Mouse (Mus musculus): ENCODE measurements around the gene Mosmo.
"Not testable (repeated sequence)": the region's sequence is repeated elsewhere in the genome, so short reads cannot be mapped to it uniquely, and the experiment has no call there.

Gene Mosmo

GRCm38 (mm10) chr7:120696331-120696730 lies 18.9 kb downstream of the Mosmo start:
- ATAC-seq (ENCODE audit: insufficient number of reproducible peaks, low FRiP score, low TSS enrichment), result no peak

DNA sequence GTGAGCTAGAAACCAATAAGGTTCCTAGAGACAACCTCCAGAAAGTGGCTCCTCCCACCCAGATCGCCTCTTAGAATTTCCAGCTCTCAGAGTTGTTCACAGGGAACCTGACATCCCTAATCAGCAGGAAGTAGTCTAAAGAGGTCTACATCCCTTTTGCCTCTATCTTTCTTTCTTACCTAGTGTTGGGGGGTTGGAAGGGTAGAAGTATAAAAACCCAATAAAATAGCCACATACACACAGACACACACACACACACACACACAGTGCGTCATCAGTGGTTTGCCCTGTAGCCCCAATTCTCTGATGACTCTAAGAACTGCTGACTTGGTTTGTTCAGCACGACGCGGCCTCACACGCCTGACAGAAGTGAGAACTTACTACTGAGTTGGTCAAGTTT lies 22.2 kb downstream of the Mosmo start:
- no peak for ATAC-seq (ENCODE audit: insufficient number of reproducible peaks, low FRiP score, low TSS enrichment)

DNA sequence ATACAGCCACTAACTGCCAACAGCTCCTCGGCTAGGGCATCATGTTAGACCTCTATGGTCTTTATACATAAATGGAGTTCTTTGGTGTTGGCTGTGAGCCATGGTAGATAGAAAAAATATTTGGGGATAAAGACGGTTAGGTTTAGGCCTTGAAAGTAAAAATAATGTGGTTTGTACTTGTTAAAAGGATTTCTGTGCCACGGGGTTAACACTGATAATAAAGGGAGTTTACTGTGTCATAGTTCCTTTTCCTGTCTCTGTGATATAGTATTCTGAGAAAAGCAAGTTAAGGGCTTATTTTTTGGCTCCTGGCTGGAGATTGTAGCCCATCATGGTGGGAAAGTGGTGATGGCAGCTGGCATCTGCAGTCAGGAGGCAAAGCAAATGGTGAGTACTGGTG lies 26.5 kb downstream of the Mosmo start:
- ATAC-seq (ENCODE audit: insufficient number of reproducible peaks, low FRiP score, low TSS enrichment), result no peak

DNA sequence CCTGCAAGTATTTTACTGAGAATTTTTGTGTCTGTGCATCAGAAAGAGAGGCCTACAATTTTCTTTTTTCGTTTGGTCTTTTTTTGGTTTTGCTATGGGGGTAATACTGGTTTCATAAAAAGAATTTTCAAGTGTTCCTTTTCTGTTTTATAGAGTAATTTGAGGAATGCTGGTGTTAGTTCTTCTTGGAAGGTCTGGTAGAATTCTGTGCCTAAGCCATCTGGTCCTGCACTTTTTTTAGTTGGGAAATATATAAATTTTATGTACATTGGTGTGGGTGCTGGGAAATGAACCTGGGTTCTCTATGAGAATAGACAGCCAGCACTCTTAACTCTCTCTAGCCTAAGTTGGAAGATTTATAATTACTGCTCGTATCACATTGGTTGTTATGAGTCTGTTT lies 34.7 kb downstream of the Mosmo start:
- ATAC-seq (ENCODE audit: insufficient number of reproducible peaks, low FRiP score, low TSS enrichment), result no peak

GRCm38 (mm10) chr7:120713225-120713624 lies 35.8 kb downstream of the Mosmo start:
- ATAC-seq (ENCODE audit: insufficient number of reproducible peaks, low FRiP score, low TSS enrichment), result no peak

DNA sequence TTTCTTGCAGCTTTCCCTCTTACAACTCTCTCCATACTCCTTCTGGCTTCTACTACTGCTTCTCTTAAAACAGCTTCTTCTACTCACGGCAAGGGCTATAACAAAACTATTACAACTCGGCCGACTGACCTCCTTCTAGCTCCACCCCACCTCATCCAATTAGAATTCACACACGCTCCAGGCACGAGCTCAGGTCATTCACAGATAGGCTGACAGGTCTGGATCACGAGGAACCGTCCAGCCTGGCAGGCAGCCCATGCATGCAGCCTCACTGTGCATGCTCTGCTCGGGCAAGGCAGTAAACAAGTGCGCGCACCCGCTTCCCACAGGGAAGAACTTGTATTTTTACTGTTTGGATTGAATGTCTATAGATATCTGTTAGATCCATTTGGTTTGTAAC lies 36.5 kb downstream of the Mosmo start:
- not testable (repeated sequence) for ATAC-seq (ENCODE audit: insufficient number of reproducible peaks, low FRiP score, low TSS enrichment)

DNA sequence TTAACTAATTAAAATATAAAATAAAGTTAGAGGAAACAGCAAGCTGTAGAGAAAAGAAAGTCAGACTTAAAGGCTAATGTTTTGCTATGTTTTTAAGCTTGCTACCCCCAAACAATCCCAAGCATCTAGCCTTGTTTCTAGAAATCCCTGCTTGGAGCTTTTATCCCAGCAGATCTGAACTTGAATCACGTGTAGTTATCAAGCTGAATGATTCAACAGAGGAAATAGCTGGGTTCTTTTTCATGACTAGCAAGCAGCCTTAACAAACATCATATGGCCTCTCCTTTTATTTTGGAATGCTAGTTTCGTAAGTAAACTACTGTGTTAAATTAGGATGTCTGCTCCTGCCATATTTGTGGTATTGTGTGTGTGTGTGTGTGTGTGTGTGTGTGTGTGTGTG lies 39.8 kb downstream of the Mosmo start:
- ATAC-seq (ENCODE audit: insufficient number of reproducible peaks, low FRiP score, low TSS enrichment), result no peak

DNA sequence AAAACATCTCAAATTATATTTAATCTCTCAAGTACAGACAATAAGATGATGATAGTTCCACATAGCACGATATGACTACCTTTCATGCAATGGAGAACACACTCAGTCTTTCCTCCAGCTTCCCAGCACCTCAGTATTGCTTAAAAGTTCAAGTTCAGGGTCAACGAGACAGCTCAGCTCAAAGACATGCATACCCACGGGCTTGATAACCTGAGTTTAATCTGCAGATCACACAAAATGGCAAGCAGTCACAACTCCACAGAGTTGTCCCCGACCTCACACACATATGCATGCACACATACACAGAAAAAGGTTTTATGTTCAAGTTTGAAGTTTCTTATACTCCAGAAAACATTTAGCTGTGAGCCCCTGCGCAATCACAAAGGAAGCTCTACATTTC lies 43.6 kb downstream of the Mosmo start:
- no peak for ATAC-seq (ENCODE audit: insufficient number of reproducible peaks, low FRiP score, low TSS enrichment)

GRCm38 (mm10) chr7:120721456-120721855 lies 44.0 kb downstream of the Mosmo start:
- no peak for ATAC-seq (ENCODE audit: insufficient number of reproducible peaks, low FRiP score, low TSS enrichment)

DNA sequence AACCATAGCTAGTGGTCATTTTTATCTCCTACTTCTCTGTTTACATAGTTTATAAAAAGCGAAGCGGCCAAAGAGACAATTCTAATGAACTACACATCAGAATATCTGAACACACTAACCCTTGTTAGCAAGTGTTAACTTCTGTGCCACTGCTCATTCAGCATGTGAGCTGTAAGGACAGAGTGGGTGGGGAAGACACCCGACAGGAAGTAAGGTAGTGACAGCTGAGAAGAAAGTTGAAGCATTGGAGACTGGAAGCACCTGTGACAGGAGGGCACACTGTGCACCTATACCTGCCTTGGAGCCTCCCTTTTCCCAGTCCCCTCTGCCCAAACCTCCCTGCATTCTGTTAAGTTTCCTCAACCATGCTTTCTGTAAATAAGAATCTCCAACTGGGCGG lies 44.6 kb downstream of the Mosmo start:
- ATAC-seq (ENCODE audit: insufficient number of reproducible peaks, low FRiP score, low TSS enrichment), result no peak

- no peak for ATAC-seq (ENCODE audit: insufficient number of reproducible peaks, low FRiP score, low TSS enrichment)
These were observed 45.4 kb downstream of the Mosmo start for GRCm38 (mm10) chr7:120722839-120723278.

DNA sequence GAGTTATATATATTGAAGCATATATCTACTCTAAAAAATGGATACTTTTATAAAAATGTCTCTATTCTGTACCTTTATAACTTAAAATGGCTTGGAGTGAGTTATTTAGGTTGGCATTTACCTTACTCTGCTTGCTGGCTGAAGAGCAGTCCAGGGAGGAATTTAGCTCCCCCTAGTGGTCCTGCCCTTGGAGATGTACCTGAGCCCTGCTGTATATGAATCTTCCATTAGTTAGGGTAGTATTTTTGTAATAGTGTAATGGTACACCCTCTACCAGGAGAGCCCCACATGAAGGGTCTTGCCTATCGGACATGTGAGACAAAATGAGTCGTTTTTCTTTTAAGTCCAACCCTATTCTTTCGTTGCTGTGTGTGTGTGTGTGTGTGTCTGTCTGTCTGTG lies 50.2 kb downstream of the Mosmo start:
- ATAC-seq (ENCODE audit: insufficient number of reproducible peaks, low FRiP score, low TSS enrichment), result no peak

DNA sequence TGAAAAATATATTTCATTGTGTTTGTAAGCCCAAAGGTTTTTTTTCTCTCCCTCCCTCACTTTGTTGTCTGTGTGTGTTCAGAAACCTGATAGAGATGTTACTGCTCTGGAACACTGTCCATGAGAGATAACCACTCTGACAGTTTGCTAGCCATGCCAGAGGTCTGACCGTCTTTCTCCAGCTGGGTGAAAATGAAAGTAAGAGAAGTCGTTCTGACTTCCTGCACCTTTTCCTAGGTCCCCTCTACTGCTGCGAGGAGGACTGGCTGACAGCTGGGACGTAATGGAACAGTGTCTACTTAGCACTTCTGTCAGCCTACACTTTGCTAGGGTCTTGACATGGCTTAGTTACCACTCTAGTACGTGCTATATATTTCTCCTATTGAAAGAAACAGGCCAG lies 52.2 kb downstream of the Mosmo start:
- no peak for ATAC-seq (ENCODE audit: insufficient number of reproducible peaks, low FRiP score, low TSS enrichment)

- no peak for ATAC-seq (ENCODE audit: insufficient number of reproducible peaks, low FRiP score, low TSS enrichment)
These were observed 55.5 kb downstream of the Mosmo start for GRCm38 (mm10) chr7:120732906-120733305.

GRCm38 (mm10) chr7:120739018-120739417 lies 61.6 kb downstream of the Mosmo start, which contains the start of gene Vwa3a:
TSS of gene Vwa3a (plus strand) at chr7:120739318.
- no peak for ATAC-seq (ENCODE audit: insufficient number of reproducible peaks, low FRiP score, low TSS enrichment)

GRCm38 (mm10) chr7:120739558-120740101 lies 62.2 kb downstream of the Mosmo start:
- ATAC-seq (ENCODE audit: insufficient number of reproducible peaks, low FRiP score, low TSS enrichment), result no peak

DNA sequence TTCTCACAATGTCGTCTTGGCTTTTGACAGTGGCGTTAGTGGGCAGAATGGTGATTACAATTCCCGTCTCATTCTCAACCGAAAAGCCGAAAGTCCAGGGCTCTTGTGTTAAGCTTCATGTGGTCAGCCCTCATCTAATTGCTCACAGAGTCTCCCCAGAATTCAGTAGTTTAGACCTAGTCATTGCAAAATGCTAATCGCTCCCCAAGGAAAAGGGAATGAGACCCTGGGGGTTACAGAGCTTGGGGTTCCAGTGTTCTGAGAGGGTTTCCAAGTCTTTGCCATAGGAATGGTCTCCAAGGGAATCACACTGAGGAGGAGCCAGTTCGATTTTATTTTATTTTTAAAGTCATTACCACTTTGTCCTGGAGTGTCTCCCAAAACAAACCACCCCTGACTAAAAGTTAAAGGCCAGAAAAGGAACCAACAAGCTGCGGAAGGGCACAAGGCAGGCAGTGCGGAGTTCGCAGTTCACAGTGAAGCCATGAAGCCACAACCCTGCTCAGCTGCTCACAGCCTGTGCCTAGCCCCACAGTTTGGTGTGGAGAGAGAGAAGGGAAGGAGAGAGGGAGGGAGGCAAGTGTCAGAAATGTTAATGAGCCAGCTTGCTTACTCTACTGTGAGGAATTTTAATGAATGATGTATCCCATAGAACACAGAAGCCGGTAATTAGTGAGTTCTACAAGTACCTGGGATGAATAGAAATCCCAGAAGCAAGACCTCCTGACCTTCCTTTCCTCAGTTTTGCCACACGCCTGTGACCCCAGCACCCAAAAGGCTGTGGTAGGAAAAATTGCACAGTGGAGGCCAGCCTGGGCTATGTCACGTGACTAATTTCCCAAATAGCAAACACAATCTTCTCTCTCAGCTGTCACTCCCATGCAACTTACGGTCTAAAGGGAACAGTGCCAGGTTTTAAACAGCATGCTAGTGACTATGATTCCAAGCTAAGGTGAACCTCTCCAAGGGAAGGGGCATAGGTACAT lies 66.2 kb downstream of the Mosmo start:
- no peak for ATAC-seq (ENCODE audit: insufficient number of reproducible peaks, low FRiP score, low TSS enrichment)

DNA sequence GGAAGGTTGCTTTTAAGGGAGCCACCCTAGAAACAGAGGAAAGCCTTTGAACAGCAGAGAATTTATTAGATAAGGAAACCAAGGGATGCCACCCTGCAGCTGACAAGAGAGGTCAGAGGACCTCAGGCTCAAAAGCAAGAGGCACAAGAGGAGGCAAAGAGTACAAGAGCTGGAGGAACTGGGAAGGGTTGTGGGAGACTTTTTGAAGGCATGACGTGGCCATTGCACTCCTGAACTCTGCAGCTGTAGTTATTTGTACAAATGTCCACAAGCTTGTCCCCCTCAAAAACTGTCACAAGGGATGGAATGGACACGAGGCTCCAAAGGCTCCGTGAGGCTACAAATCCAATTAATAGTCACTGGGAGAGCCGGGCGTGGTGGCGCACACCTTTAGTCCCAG lies 67.2 kb downstream of the Mosmo start:
- no peak for ATAC-seq (ENCODE audit: insufficient number of reproducible peaks, low FRiP score, low TSS enrichment)

DNA sequence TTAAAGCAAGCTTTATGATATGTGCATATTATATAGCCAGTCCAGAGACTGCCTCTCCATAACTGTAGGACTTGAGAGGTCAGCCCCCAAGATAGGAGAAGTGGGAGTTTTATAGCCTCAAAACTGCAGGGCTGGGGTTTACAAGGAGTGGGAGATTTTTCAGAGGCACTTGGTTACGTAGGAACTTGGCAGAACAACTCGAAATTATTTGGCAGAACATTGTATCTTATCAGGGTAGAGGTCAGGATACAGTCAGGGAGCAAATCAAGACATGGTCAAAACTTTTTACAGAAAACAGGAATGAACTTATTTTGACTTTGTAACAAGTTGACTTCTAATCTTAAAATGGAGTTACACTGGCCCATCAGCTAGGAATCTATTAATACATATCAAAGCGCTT lies 68.6 kb downstream of the Mosmo start:
- no peak for ATAC-seq (ENCODE audit: insufficient number of reproducible peaks, low FRiP score, low TSS enrichment)

DNA sequence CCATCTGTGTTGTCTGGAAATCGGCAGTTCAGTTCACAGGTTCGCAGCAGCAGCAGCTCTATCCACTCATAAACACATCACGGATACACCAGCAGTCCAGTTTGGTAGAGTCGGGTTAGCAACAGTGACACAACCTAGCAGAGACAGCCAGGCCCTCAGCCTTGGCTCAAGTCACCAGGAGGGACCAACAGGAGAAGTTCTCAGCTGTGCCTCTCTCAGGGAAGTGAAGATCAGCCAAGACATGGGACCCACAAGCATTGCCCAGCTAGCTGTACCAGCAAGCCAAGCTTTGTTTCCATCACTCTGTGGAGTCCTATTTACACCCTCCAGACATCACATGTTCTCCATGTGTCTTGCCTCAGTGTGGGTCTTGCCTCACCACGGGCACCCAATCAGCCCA lies 69.4 kb downstream of the Mosmo start:
- no peak for ATAC-seq (ENCODE audit: insufficient number of reproducible peaks, low FRiP score, low TSS enrichment)

DNA sequence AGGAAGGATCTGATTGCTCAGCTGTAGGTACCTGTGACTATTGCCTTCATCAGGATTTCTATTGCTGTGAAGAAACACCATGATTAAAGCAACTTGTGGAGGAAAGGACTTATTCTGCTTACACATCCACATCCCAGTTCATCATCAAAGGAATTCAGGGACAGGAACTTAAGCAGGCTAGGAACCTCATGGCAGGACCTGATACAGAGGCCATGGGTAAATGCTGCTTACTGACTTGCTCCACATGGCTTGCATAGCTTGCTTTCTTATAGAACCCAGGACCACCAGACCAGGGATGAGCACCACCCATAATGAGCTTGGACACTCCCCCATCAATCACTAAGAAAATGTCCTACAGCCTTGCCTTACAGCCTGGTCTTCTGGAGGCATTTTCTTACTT lies 71.1 kb downstream of the Mosmo start:
- ATAC-seq (ENCODE audit: insufficient number of reproducible peaks, low FRiP score, low TSS enrichment), result no peak

DNA sequence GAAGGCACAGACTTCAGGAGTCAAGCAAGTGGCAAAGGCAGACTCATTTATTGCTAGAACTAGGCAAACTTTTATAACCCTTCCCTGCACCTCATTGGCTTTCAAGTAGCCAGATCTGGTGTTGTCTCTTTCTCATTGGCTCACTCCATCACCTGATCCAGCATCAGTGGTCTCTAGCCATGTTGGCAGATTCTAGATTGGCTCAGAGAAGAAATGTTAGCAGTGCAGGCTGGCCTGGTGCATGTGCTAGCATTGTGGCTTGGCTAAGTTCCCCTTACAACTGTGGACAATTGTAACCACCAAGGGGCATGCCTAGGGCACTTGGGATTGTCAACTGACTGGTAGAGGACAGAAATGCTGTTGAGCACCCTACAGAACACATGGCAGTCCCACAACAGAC lies 73.9 kb downstream of the Mosmo start:
- ATAC-seq (ENCODE audit: insufficient number of reproducible peaks, low FRiP score, low TSS enrichment), result no peak

Measured in cerebellum, adult (tissue).